Mouse (Mus musculus) urinary bladder, postnatal 14 days (tissue): ENCODE data around the gene Nkx2-5.

Source experiments
- DNase-seq: peaks from one replicate; pipeline ENCODE4 v3.0.0; 2021; ENCODE audit warnings: low spot score

Gene Nkx2-5

DNA sequence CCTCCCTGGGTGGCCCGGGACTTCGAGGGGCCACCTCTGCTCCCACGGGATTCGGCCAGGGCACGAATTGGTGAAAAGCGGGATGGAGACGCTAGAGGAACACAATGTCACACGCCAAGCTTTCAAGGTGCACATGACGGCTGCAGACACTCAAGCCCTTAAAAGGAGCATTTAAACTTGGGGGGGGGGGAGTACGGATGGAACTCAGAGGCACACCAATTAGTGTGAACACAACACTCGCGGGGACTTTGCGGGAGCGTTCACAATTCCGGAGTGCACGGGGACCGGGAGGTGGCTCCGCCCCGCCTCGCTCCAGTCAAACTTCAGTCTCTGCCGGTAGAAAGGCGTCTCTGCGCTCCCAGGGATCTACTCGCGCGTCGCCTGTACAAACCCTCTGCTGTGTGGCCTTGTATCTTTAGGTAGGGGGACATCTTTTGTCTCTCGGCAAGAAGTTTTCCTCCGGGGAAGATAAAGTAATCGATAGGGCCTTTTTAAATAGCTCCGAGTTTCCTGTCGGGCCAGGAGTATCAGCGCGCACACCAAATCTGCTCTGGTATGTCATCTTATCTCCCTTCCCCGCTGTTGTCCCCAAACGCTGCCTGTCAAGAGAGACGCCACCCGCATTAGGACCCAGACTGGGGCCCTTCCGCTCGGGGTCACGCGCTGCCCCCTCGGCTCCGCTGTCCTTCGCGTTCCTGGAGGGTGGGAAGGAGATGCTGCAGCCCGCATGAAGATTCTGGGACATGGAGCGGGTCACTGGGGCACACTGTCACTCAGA is 5.7 kb upstream of the Nkx2-5 start:
- DNase-seq, result no peak

DNA sequence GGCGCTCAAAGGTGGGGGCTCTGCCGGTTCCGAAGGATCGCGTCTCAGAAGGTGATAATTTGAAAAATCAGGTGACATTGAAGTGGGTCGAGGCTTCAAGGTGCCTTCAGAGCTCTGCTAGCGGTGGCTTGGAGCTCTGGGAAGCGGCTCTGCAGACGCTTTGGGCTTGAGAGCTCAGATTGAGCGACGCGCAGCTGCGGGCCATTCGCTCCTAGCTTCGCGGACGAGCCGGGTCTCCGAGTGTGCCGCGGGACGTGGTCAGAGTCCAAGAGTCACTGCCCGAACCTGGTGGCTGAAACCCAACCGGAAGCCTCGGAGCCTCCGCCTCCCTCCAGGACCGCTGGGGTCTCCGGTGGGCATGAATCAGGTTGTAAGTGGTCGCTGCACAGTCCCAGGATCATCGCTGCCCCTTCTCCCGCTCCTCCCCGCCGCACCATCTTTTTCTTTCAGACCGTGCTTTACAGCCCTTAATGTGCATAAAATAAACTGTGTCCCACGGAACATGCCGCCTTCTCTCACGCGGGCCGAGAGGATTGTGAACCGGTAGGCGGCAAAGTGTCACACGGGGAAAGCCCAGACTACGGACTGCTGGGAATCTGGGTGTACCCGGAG is 5.0 kb upstream of the Nkx2-5 start:
- DNase-seq, result no peak

DNA sequence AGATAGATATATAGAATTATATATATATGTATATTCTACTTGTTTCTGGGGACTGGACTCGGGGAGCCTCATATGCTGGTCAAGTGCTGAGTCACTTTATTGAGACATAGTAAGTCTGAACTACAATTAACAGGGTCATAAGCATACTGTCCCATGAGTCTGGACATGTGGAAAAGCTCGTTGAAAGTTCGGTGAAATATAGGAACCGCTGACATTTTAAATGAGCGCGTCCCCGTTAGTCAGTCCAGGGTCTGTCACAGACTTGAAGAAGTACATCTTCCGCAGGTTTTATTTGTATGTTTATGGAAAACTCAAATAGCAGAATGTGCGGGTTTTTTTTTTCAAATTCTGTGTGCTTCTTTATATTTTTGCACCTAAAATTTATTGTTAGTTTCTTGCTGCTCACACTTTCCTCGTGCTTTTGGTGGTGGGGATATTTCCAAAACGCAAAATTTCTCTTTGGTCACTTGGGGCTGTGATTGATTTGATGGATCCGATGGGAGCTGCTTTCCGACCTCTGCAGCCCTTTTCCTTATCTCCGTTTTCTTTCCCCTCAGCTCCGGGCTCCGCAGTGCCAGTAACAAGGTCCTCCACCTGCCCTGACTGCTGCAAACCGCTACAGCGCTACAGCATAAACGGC is 4.4 kb upstream of the Nkx2-5 start:
- no peak for DNase-seq

DNA sequence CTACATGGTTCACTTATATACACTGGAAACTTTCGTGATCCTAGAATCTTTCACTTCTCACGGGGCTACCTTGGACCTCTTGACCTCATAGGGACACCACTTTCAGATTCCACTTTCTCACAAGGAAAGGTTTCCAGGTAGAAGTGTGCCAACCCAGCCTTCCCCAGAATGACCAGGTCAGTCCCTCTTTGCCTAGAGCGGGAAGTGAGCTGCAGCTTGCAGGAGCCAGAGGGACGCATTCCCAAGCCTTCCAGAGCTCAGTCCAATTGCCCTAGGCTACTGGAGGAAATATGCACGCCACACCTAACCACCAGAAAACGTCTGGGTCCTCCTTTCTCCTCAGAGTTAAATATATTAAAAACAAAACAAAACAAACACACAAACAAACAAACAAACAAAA is 3.4 kb upstream of the Nkx2-5 start:
- no peak for DNase-seq

DNA sequence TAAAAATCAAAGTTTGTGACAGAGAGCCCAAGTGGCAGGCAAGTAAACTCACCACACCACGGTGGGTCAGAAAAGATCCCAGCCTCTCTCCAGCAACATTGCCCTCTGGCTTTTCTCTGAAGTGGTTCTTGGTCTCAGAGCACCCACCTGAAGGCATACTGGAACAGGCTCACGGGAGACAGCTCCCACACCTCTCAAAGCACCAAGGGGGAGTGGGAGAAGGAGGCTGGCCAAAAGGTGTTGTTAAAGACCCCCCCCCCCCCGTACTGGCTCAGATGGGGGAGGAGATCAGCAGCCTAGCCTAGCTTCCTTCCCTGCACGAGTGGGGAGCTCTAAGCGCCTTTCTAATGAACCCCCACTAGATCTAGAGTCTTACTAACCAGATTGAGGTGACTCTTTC is 3.0 kb upstream of the Nkx2-5 start:
- DNase-seq, result no peak

DNA sequence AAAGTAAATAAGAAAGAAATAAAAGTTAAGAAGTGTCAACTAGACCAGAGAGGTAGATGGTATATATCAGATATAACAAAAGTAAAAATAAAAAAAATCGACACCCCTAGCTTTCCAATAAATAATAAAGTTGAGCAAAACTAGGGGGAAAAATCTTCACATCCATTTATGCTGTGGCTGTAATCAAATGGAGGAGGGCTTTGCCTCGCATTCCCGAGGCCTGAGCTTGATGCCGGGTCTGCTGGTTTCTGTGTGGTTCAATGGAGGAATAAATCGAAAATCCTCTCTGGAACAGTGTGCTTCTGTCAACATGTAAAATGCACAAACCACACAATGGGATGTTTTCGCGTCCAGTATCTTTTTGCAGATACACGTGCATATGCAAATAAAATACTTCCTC is 1.6 kb upstream of the Nkx2-5 start:
- no peak for DNase-seq

DNA sequence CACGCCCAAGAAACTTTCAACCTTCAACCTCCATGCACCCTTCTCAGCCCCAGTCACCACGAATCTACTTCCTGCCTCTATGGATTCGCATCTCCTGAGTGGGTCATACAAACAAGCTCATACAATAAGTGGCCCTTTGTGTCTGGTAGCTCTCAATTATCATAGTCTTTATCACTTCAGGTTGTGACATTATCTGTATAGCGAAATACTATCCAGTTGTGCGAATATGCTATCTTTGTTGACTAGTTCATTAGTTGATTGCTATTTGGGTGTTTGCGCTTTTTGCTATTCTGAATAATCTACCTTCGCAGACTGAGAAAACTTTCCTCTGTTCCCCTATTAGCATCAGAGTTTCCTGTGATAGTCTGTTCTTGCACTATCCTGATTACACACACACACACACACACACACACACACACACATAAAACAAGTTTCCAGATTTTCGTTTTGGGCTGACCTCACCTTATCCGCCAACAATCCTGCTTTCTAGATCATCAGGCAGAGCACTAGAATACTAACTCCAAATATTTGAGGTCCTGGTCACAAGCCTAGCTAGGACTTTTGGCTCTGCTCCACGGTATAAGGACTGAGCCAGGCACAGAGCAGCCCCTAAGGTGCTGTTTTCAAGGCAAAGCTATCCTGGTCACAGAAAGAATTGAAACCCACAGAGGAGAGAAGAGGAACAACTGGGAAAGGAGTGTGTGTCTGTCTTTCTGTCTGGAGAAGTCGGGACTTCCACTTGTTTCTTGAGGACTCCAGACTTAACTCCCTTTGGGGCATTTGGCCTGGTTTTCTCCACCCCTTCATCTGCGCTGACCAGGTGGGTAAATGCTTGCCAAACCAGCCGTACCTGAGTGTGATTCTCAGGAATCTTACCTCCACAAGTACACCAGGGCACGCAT is 591 bp upstream of the Nkx2-5 start:
- DNase-seq, result no peak

DNA sequence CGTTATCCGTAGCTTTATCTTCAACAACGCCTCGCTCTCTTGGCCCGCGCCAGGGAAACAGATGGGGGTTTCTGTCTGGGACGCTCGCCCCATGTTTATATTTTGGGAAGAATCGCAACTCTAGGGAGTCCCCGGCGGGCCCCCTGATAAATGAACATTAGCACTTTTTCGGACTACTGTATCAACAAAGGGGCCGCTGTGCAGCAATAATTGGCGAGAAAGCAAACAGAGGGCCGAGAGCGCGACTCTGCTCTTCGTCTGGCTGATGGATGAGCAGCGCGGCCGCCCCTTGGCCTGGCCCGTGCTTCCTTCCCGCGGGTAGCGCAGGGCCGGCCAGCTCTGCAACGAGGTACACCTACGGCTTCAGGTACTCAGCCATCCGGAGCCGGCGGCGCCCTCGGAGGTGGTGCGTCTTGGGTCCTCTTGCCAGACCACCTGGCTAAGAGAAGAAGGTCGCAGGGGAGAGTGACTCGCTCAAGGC is 398 bp downstream of the Nkx2-5 start:
- no peak for DNase-seq

DNA sequence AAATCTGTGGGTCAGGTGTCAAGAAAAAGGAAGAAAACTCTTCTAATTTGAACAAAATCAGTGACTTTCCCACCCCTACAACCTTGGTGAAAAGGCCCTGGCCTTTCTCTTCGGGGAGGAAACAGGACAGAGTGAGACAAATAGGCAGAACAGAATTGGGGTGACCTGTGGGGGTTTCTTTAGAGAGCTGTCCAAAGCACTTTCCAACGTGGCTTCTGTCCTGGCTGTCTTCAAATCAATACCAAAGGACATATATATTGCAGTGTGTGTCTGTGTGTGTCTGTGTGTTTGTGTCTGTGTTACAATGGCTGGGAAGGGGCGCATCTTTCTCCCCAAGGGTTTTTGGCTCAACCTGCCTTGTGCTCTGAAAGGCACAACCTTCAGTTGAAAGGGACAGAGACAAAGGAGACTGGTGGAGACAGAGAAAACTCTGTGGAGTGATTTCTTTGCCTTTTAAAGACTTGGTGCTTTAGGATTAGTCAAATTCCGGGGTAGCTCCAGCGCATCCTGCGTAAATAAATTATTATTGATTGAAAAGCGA is 1.0 kb downstream of the Nkx2-5 start:
- DNase-seq, result no peak

DNA sequence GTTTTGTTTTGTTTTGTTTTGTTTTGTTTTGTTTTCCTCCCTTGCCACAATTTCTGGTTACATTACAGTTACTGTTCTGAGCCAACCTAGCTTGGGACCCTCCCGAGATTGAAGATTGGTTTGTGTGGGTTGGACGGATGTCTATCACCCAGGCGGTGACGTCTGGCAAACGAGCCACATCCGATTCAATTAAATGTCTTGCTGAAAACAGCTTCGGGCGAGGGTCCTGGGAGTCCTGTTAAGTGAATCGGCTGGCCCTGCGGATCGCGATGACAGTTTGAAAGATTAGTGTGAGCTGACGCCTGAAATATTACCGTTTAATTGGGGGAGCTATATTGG is 1.6 kb downstream of the Nkx2-5 start:
- DNase-seq, result no peak

DNA sequence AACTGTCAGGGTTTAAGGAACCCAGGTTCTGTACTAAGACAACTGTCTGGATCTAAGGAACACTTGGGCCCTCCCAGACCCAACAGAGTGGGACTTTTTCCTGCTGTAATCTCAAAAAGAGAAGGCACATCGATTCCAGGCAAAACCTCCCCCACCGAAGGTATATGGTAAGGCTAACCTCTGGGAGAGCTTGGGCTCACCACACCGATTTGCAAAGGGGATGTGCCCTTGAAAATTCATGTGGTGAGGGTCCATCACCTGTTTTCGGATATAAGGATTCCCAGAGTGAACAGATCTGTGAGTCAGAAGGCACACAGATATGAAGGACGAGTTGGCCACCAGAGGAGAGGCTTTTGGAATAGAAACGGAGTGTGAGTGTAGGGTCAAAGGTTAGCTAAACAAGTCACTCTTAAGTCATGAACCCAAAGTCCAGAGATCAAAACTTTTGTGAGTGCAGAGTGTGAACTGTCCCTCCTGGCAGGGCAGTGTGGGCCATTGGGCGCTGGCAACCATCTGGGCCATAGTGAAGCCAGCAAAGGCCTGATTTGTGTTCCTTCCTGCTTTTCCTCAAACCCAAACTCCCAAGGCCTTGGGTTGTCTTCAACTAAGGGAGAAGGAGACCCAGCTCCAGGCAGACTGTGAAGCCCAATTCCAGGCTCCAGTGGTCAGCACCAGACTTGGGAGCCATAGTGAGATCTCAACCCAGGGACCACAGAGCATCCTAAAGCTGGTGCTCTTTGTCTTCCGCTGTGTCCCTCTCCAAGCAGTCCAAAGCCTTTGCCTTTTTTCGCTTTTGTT is 2.2 kb downstream of the Nkx2-5 start:
- no peak for DNase-seq

DNA sequence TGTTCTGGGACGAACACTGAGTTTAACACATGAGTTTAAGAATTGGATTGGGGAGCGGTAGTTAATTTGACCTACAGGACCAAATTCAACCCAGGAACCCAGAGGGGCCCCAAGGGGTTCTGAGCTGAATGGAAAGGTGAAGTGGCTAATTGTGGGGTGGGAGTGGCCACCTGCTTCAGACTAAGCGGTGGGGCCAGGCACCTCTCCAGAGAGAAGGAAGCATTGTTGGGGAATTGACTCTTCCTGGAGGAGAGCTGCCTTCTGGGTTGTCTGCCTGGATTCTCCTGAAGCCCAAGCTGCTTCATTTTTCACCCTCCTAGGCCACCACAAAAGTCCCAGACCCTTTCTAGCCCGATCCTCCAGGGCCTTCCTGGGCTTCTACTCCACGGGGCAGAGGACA is 2.8 kb downstream of the Nkx2-5 start:
- no peak for DNase-seq

DNA sequence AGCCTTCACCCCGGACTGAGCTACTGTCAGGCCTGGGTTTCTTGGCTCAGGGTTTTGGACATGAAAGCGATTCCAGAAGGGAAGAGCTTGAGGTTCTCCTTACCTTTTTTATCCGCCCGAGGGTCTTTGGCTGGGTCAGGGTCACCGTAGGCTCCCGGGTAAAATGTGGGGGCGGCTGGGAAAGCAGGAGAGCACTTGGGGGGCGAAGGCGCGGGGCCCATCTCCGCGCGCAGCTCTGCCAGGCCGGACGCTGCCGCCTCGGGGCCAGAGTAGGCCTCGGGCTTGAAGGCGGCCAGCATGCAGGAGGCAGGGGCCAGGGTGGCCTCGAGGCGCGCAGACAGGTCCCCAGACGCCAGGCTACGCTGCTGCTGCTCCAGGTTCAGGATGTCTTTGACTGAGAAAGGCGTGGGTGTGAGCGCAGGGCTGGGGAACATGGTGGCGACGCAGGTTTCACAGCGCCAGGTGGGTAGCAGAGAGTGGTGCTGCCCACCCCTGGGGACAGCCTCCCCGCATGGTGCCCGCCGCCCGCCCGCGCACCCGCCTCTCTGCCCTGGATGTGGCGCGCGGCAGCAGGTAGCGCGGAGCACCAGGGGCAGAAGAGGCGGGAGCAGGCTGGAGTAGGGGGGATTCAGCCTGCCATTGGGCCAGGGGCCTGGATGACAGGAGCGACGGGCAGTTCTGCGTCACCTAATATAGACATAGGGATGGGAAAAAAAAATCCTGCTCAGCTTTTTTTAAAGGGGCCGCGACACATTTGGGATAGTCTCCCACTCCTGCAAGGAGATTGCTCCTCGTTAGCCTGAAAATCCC is 3.7 kb downstream of the Nkx2-5 start:
- DNase-seq, result no peak

DNA sequence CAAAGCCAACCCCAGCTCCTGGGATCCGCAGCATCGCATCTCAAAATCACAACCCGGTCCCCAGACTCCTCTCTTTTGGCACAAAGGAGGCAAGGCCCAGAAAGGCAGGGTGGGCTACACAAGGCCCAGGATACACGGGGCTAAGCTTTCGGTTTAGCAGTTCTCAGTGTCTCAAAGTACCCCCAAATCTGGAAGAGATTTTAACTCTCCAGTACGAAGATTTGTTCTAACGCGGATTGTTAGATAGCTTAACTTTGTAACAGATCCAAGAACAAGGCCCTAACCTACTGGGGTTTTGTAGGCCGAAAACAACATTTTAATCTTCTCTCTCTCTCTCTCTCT is 4.4 kb downstream of the Nkx2-5 start:
- no peak for DNase-seq

DNA sequence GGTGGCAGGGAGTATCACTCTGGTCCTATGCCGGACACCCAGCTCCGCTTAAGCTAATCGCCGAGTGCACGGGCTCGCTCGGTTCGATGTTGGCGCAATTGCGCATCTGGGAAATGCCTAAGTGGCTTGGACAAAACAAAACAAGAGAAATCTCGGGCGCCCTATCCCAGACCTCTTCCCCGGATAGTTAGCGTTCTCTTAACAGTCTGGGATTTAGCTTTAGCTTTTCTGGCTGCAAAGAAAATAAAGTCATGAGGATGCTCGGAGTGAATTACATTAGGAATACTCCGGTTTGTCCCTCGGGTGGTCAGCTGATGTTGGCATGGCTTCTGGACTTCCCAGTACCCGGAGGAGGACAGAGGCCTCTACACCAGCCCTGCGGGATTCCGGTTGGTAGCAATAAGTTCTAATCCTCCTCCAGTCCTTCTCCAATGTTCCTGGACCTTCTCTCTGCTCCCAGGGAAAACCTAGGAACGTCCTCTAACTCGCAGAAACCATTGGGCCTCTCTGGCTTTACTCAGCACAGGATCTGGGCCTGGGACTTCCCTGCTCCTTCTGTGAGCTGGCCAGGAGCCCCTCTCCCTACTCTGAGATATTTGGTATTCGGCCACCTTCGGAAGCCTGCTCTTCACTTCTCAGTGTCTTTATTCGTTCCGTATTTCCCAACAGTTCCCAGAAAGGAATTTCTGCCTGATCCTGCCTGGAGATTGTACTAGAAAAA is 4.9 kb downstream of the Nkx2-5 start:
- no peak for DNase-seq

DNA sequence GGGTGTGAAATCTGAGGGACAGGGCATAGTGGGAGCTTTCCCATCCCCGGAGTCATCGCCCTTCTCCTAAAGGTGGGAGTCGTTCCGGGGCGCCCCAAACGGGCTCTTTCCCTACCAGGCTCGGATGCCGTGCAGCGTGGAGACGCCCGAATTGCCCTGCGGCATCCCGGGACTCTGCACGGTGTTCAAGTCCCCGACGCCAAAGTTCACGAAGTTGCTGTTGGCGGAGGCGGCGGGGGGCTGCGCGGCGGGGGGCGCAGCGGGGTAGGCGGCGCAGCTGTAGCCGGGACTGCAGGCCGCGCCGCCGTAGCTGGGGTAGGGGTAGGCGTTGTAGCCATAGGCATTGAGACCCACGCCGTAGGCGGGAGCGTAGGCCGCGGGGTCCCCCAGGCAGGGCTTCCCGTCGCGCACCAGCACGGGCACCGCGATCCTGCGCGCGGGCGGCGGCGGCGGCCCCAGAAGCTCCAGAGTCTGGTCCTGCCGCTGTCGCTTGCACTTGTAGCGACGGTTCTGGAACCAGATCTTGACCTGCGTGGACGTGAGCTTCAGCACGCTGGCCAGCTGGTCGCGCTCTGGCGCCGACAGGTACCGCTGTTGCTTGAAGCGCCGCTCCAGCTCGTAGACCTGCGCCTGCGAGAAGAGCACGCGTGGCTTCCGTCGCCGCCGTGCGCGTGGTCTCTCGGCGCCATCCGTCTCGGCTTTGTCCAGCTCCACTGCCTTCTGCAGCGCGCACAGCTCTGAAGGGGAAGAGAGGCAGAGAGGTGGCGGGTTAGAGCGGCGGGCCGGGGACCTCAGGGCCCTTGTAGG is 5.7 kb downstream of the Nkx2-5 start:
- no peak for DNase-seq

DNA sequence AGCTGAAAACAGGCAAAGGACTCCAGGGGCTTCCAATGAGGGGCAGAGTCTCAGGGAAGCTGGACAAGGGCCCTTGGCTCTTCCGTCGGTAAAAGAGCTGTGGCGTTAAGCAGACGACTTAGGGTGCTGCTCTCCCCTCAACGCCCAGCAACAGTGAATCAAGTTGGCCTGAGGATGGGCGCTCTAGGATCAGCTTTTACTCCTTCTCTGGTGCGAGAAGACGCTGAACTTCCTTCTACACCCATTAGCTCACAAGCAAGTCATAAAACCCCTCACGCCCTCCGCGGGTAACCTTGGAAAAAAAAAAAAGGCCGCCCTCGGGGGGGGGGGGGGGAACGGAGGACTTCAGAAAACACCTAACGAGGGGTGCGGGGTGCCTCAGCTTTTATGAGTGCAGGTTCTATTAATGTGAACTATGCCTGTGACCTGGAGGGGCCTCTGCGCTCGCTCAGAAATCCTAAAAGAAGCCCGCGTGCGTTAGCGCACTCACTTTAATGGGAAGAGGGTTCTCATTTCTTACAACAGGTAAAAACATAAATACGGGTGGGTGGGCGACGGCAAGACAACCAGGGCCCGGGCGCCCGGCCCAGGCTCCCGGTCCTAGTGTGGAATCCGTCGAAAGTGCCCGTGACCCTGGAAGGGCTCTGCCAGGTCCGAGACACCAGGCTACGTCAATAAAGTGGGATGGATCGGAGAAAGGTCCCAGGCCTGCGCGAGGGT is 6.5 kb downstream of the Nkx2-5 start:
- no peak for DNase-seq

DNA sequence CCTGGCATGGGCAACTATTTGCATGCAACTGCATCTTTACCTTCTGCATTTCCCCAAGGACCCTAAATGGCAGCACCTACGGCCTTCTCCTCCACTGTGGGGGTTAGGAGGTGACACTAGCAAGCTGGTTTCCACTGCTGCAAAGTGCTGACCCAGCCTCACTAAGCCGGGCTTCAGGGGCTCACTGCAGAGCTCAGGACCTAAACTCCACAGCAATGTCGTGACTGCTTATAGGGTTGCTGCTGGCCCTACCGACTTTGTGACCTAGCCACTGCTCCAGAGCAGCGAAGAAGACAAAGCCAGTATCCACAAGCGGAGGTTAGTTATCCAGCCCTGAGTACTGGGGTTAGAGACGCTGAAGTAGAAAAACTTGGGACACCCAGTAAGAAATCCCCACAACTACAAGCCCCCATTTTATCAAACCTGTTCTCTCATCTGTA is 7.2 kb downstream of the Nkx2-5 start:
- no peak for DNase-seq
